9 mouse cellular contexts compared by ENCODE assay signal in the genomic region with DNA sequence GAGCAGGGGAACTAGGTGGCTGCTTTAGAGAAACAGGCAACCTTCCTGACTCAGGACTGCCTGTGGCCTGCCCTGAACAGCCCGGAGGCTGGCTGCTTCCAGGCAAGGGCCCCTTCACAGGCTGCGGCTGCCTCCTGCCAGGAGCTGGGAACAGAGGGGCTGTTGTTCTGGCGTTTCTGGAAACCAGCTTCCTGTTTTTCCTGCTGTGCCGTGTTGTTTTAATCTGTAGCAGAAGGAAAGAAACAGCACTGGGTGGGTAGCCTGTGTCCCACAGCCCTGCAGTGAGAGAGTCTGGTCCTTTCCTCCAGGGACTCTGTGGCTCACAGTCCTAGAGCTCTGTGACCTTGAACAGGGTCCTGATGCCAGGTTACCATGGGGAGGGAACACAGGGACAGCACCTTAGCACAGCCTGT. TPM values are rescaled to one million over a fixed set of nuclear protein-coding genes. Genes with fewer than 3 reads are reported as not detected.
A peak's percentile ranks its signal among the peaks of the same experiment; 100 is the strongest.
DNase-seq lines count a peak whose midpoint lies in the region; ATAC-seq lines count a peak whose summit lies in the region.
"Had no signal": no experiment of that assay in that cellular context is flagged by ENCODE, and none has a peak within 500 bp of the region (broad histone marks: within the 10 kb centered on the region; RNA-seq: fewer than 3 reads in every experiment).

No protein-coding gene starts in this region.

- DNase-seq in ovary, postnatal 36 days (ENCODE audit: low spot score), result peak; percentile 32
- no peak for DNase-seq in ovary, postnatal 10 days (ENCODE audit: low spot score)
- peak; percentile 35 for DNase-seq in embryo, embryonic 11.5 days (ENCODE audit: low read depth, low spot score)
- peak; percentile 71 for DNase-seq in layer of hippocampus, adult 9-11 months
- no peak for DNase-seq in T-cell, adult 2 months (ENCODE audit: low spot score)
- DNase-seq in thymus, postnatal 0 days (ENCODE audit: low spot score), result no peak

- peak overlapping the region; percentile 35; the same call in 1 of the 2 replicates for H3K9ac ChIP-seq in heart, embryonic 15.5 days
- no peak overlapping the region; the same call in 1 of the 2 replicates for H3K9ac ChIP-seq in neural tube, embryonic 14.5 days (replicated peaks; ENCODE audit: low read depth, low read length)

- no peak overlapping the region for H3K4me3 ChIP-seq in heart, embryonic 15.5 days
- no peak overlapping the region for H3K4me3 ChIP-seq in neural tube, embryonic 14.5 days (ENCODE audit: low read depth, low read length)

- ATAC-seq in heart, embryonic 15.5 days (replicated peaks; ENCODE audit: insufficient number of reproducible peaks, insufficient read depth, low FRiP score, low read depth), result peak; percentile 58
- peak; percentile 80; the same call in 1 of the 2 replicates for ATAC-seq in neural tube, embryonic 14.5 days (ENCODE audit: low read depth)

- no peaks in the 10 kb centered on the region for H3K36me3 ChIP-seq in heart, embryonic 15.5 days
- no peaks in the 10 kb centered on the region for H3K36me3 ChIP-seq in neural tube, embryonic 14.5 days (ENCODE audit: control insufficient read depth, insufficient read depth, low read length)

- H3K27ac ChIP-seq in heart, embryonic 15.5 days, result peak overlapping the region; percentile 87
- peak overlapping the region; percentile 60 for H3K27ac ChIP-seq in neural tube, embryonic 14.5 days (ENCODE audit: low read depth, low read length)
- H3K27ac ChIP-seq: macrophage had no signal

- H3K4me1 ChIP-seq in heart, embryonic 15.5 days (replicated peaks), result peaks cover 66% of the 10 kb centered on the region
- peaks cover 13% of the 10 kb centered on the region; the same call in 1 of the 2 replicates for H3K4me1 ChIP-seq in neural tube, embryonic 14.5 days (ENCODE audit: control insufficient read depth, insufficient read depth, low read length)

- H3K27me3 ChIP-seq in heart, embryonic 15.5 days, result no peaks in the 10 kb centered on the region
- H3K27me3 ChIP-seq in neural tube, embryonic 14.5 days (ENCODE audit: control insufficient read depth, insufficient read depth, low read length), result no peaks in the 10 kb centered on the region

- no peaks in the 10 kb centered on the region for H3K9me3 ChIP-seq in heart, embryonic 15.5 days (replicated peaks)
- no peaks in the 10 kb centered on the region for H3K9me3 ChIP-seq in neural tube, embryonic 14.5 days (ENCODE audit: control insufficient read depth, low read length)

- 10% methylated on average over 4 of the region's 4 CpGs for WGBS in heart, embryonic 15.5 days
- 13% methylated on average over 4 of the region's 4 CpGs for WGBS in neural tube, embryonic 14.5 days

- H3K4me2 ChIP-seq in heart, embryonic 15.5 days, result peak overlapping the region; percentile 6; the same call in 1 of the 2 replicates
- H3K4me2 ChIP-seq in neural tube, embryonic 14.5 days (ENCODE audit: low read depth, low read length), result no peak overlapping the region

RNA-seq across cellular contexts. Expression of gene Ctdspl, which starts 54.2 kb away (rescaled TPM):
- polyA plus RNA-seq in heart, embryonic 15.5 days (2015; fragmentation: Nextera tagmentation; extraction: Ambion mirVana), result 7.1 and 8.9 TPM in 2 replicates
- polyA plus RNA-seq in neural tube, embryonic 14.5 days (2014; fragmentation: Nextera tagmentation; extraction: Ambion mirVana), result 9.8 and 11.1 TPM in 2 replicates
- polyA plus RNA-seq in thymus, postnatal 0 days (2015; fragmentation: Nextera tagmentation; extraction: Ambion mirVana), result 3.3 and 4.2 TPM in 2 replicates

Comparison
In these comparisons a context has a peak if more than half of its experiments do, and no peak if none do; other contexts are left out.
1. DNase-seq: peak in ovary, postnatal 36 days (single experiment), embryo, embryonic 11.5 days (single experiment) and layer of hippocampus, adult 9-11 months (single experiment); none in ovary, postnatal 10 days (single experiment), T-cell, adult 2 months (single experiment) and thymus, postnatal 0 days (single experiment).